Mouse (Mus musculus): ENCODE data around the gene Ppp2r1a.

Ppp2r1a gene

DNA sequence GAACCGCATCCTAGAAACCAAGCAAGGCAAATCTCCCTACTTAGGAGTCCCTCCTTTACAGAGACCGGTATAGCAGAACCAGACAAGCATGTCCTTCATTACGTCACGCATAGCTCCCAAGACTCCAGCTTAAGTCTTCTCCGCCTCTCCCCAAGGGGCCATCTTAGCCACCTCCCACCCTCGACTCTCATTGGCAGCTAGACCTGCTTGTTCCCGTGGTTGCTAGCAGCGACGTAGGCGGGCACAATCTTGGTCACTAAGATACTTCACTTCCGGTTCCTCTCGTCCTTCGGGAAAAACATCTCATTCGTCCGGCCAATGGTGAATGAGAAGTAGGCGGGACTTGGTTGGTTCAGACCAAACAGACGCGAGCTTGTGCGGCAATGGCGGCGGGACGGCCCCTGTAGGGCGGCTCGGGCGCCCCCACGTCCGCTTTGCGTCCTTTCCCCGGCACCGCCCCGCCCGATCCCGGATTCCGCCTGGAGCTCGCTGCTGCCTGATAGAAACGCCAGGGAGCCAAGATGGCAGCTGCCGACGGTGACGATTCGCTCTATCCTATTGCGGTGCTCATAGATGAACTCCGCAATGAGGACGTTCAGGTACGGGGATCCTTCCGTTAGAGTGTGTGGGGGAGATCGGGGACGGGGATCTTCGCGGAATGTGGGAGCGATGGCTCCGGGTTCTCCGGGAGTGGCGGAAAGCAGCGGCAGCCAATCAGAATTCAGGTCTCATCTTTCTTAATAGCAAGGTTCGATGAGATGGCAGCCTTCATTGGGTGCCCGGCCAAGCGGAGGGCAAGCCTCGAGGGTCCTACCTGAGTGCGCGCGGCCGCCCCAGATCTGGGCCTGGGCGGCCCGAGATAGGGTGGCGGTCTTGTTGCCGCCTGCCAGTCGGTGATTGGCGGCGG, at the start of gene Ppp2r1a:
TSS of gene Ppp2r1a (plus strand) at position 327 of the 907 bp plus-strand sequence.
- POLR2A ChIA-PET, result interaction anchor here (0.5 to 2.7 kb wide), 59 partner anchors 8 to 1402 kb away, joined by 3 to 62 read pairs (median 3); partner anchors contain the start of genes Zfp160 (in 3 of the 4), Zfp51 (in 2 of the 4), Zfp948 (in 2 of the 4) and Vmn1r226 (in 1 of the 4)
- CTCF ChIA-PET, result interaction anchor here in 2 of 4 experiments (0.6 to 1.2 kb wide), 3 partner anchors 33 to 589 kb away, joined by 4 to 9 read pairs (median 5); no protein-coding TSS in a partner anchor

DNA sequence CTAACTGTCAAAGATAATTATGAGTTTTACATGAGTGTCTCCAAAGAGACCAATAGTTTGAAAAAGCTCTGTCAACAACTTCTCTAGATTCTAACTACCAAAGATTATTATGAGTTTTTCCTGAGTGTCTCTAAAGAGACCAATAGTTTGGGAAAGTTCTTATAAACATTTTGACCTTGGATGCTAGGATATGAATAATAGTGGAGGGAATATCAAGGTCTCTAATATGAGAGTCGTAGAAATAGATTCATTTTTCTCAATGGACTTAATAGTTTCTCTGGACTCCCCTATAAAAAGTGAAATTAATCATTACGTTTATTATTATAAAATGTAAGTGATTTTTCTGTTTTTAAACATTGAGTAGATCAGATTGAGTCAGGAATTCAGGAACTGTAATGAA, 40.1 kb upstream of the Ppp2r1a start, which contains the start of gene Vmn1r231:
TSS of gene Vmn1r231 (minus strand) at position 101 of the 400 bp plus-strand sequence.
- ChIA-PET POLR2A (no interaction called here), CTCF (no interaction called here)

DNA sequence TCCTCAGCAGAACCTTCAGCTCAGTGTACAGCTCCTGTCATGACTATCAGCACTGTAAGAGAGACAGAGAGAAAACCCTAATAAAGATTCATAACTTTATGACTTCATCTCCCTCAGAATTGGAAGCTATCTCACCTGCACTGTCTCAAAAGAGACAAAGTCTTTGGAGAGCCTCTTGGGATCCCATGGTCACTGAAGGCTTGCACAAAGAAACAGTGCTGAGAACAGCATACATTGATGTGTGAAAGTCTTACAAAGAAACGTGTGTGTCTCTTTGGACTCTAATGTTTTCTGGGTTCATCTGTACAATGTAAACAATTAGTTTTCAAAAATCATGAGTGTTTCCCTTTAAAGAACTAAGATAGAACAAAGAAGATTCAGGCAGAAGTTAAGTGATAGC, 25.5 kb upstream of the Ppp2r1a start, which contains the start of gene Vmn1r232:
TSS of gene Vmn1r232 (minus strand) at position 101 of the 400 bp plus-strand sequence.
- ChIA-PET POLR2A (interaction anchor here in 1 of 4 experiments (1.7 kb wide), 1 partner anchor 25 kb away, joined by 4 read pairs; the partner anchor contains the start of gene Ppp2r1a), CTCF (no interaction called here)

DNA sequence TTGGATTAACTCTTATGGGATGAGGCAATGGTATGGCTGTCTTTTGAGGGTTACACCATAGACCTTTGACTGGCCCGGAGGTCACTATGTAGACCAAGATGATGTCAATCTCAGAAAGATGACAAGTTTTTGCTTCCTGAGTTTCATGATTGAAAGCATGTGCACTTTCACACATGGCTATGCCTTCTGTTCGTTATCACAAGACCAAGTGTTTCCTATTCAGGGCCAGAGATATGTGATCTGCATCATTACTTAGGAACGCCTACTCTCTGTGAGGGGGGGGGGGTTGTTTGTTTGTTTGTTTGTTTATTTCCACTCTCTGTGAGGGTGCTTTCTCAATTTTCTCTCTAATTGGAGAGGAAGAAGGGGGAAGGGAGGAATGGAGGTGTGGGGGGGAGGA, 885 bp upstream of the Ppp2r1a start:
- ChIA-PET POLR2A (interaction anchor here in 3 of 4 experiments (0.7 to 2.7 kb wide), 31 partner anchors 9 to 789 kb away, joined by 3 to 62 read pairs (median 4); partner anchors contain the start of genes Zfp160 (in 3 of the 3), Zfp51 (in 2 of the 3), Zfp948 (in 2 of the 3) and Vmn1r232 (in 1 of the 3)), CTCF (no interaction called here)

- ChIA-PET CTCF (no interaction called here), POLR2A (interaction anchor here in 2 of 4 experiments (1.4 to 2.7 kb wide), 10 partner anchors 8 to 504 kb away, joined by 6 to 62 read pairs (median 22); partner anchors contain the start of genes Zfp160 (in 2 of the 2) and Zfp51 (in 1 of the 2))
Observed at GRCm38 (mm10) chr17:20946026-20946565, 985 bp downstream of the Ppp2r1a start.

GRCm38 (mm10) chr17:20946636-20947035, 1.5 kb downstream of the Ppp2r1a start:
- CTCF ChIA-PET, result no interaction called here
- POLR2A ChIA-PET, result interaction anchor here in 2 of 4 experiments (1.0 to 2.7 kb wide), 5 partner anchors 8 to 63 kb away, joined by 3 to 62 read pairs (median 24); partner anchors contain the start of gene Zfp160 (in 2 of the 2)

DNA sequence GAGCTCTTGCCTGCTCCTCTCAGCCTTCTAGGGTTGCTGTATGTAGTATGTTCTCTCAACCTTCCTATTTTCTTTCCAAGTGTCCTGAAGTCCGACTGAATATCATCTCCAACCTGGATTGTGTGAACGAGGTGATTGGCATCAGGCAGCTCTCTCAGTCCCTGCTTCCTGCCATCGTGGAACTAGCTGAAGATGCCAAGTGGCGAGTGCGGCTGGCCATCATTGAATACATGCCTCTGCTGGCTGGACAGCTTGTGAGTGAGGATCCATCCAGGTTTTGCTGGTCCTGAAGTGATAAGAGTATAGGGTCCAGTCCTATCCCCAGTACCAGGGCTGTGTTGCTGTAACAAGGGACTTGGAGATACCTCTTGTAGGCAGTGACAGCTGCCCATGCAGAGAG, 15.3 kb downstream of the Ppp2r1a start:
- ChIA-PET POLR2A (interaction anchor here in 2 of 4 experiments (0.9 to 4.7 kb wide), 5 partner anchors 11 to 48 kb away, joined by 3 to 28 read pairs (median 4); partner anchors contain the start of genes Zfp160 (in 2 of the 2) and Ppp2r1a (in 1 of the 2)), CTCF (no interaction called here)

- CTCF ChIA-PET, result no interaction called here
- POLR2A ChIA-PET, result interaction anchor here in 3 of 4 experiments (0.6 to 3.3 kb wide), 8 partner anchors 9 to 1905 kb away, joined by 3 to 11 read pairs (median 6); partner anchors contain the start of genes Ppp2r1a (in 1 of the 3) and Zfp160 (in 1 of the 3)
Observed at GRCm38 (mm10) chr17:20965421-20965820, 20.3 kb downstream of the Ppp2r1a start.

DNA sequence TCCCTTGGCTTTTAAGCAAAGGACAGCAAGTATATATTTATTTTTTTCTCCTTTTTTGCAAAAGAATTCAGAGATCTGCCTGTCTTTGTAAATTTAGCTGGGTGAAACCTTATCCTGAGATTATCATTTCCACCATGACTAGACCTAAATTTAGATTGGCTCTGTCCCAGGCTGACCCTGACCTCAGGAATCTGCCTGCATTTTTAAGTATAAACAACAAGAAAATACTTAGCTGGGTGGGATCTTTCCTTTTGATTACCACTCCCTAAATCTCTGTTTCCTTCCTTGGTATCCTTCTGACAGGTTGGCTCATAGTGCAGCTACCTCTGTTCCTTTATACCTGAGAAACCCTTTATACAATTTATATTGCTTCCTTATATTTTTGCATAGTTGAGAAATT, 21.6 kb downstream of the Ppp2r1a start:
- ChIA-PET CTCF (interaction anchor here in 1 of 4 experiments (0.6 kb wide), 1 partner anchor 882 kb away, joined by 3 read pairs; no protein-coding TSS in a partner anchor), POLR2A (interaction anchor here in 3 of 4 experiments (1.2 to 4.0 kb wide), 11 partner anchors 9 to 42 kb away, joined by 3 to 21 read pairs (median 6); partner anchors contain the start of genes Ppp2r1a (in 2 of the 3) and Zfp160 (in 1 of the 3))

DNA sequence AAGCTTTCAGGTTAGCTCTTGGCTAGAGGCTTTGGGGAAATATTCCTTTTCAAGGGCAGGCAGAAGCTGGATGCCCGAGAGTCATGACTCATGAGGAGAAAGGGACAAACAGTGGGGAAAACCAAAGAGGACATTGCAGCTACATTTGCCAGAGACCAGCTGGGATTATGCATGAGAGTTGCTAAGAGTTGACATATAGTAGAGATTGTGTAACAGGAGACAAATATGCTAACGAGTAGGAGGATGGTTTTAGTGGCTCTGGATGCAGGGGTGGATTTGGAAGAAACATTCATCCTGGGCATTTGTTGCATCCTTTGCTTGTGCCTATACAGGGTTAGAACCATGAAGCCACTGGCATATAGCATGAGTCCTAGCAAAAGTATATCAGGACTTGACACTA, 48.6 kb downstream of the Ppp2r1a start:
- POLR2A ChIA-PET, result no interaction called here
- CTCF ChIA-PET, result no interaction called here

GRCm38 (mm10) chr17:20996364-20996763, 51.3 kb downstream of the Ppp2r1a start, which contains the start of gene Vmn1r233:
TSS of gene Vmn1r233 (minus strand) at chr17:20996464.
- ChIA-PET CTCF (no interaction called here), POLR2A (no interaction called here)

- POLR2A ChIA-PET, result interaction anchor here (0.5 to 3.7 kb wide), 28 partner anchors 9 to 722 kb away, joined by 3 to 62 read pairs (median 4); partner anchors contain the start of genes Ppp2r1a (in 3 of the 4), Zfp54 (in 2 of the 4), Zfp229 (in 1 of the 4) and Zfp51 (in 1 of the 4)
Observed at GRCm38 (mm10) chr17:21008382-21009331, 63.5 kb downstream of the Ppp2r1a start, which contains the start of gene Zfp160. TSS of gene Zfp160 (plus strand) at chr17:21008903.

GRCm38 (mm10) chr17:21009726-21010125, 64.6 kb downstream of the Ppp2r1a start:
- POLR2A ChIA-PET, result interaction anchor here in 3 of 4 experiments (0.9 to 3.7 kb wide), 12 partner anchors 11 to 414 kb away, joined by 3 to 62 read pairs (median 5); partner anchors contain the start of genes Ppp2r1a (in 2 of the 3) and Zfp54 (in 2 of the 3)
- CTCF ChIA-PET, result interaction anchor here in 1 of 4 experiments (1.3 kb wide), 1 partner anchor 525 kb away, joined by 4 read pairs; no protein-coding TSS in a partner anchor

More at GRCm38 (mm10) chr17:21008382-21009331, 63.5 kb downstream of the Ppp2r1a start, which contains the start of gene Zfp160:
- CTCF ChIA-PET, result interaction anchor here in 2 of 4 experiments (0.7 to 1.3 kb wide), 4 partner anchors 56 to 571 kb away, joined by 3 to 5 read pairs (median 4); no protein-coding TSS in a partner anchor
